Mouse (Mus musculus) midbrain, embryonic 16.5 days (tissue): ENCODE measurements around the gene Nmnat2. TPM values are rescaled to one million over a fixed set of nuclear protein-coding genes. Genes with fewer than 3 reads are reported as not detected.

Source experiments
- ATAC-seq: fragments of 200-750 bp; cut with Nextera tagmentation; 2 replicates; pipeline ENCODE4 v1.8.0; 2017; ENCODE audit warnings: moderate TSS enrichment
- H3K27ac ChIP-seq: fragments of 300-500 bp; sonication (generic); 2 replicates; pipeline ENCODE4 v1.5.1; 2014; ENCODE audit warnings: mild to moderate bottlenecking, low read length, mixed read lengths
- H3K27me3 ChIP-seq: fragments of 300-500 bp; sonication (generic); 2 replicates; pipeline ENCODE4 v1.6.1; 2014; ENCODE audit warnings: low read depth, low read length, mixed read lengths; ENCODE audit not compliant: control insufficient read depth, insufficient read depth
- H3K36me3 ChIP-seq: fragments of 300-500 bp; sonication (generic); 2 replicates; pipeline ENCODE4 v1.6.1; 2014; ENCODE audit warnings: mild to moderate bottlenecking, low read length, moderate library complexity, mixed read lengths; ENCODE audit not compliant: control insufficient read depth, insufficient read depth
- H3K4me1 ChIP-seq: fragments of 300-500 bp; sonication (generic); 2 replicates; pipeline ENCODE4 v1.6.1; 2014; ENCODE audit warnings: mild to moderate bottlenecking, low read length, mixed read lengths; ENCODE audit not compliant: control insufficient read depth, insufficient read depth
- H3K4me2 ChIP-seq: fragments of 300-500 bp; sonication (generic); 2 replicates; pipeline ENCODE4 v1.6.1; 2014; ENCODE audit warnings: mild to moderate bottlenecking, low read length, mixed read lengths
- H3K4me3 ChIP-seq: fragments of 300-500 bp; sonication (generic); 2 replicates; pipeline ENCODE4 v1.5.1; 2014; ENCODE audit warnings: low read depth, mild to moderate bottlenecking, low read length, moderate library complexity, mixed read lengths
- H3K9ac ChIP-seq: fragments of 300-500 bp; sonication (generic); 2 replicates; pipeline ENCODE4 v1.6.1; 2014; ENCODE audit warnings: low read depth, low read length, mixed read lengths
- H3K9me3 ChIP-seq: fragments of 300-500 bp; sonication (generic); replicated peaks from 2 replicates; pipeline ENCODE4 v1.6.1; 2014; ENCODE audit warnings: mild to moderate bottlenecking, low read length, mixed read lengths; ENCODE audit not compliant: control insufficient read depth, poor library complexity, severe bottlenecking
- WGBS: fragments of 180-500 bp; shearing (Covaris S2); extraction: QIAGEN DNeasy Blood & Tissue Kit; methylation state at CpG from one replicate; pipeline ENCODE4 v1.1.7; 2014; 5-methylcytosine and 5-hydroxymethylcytosine counted together
- polyA plus RNA-seq: library from polyadenylated mRNA; unstranded; fragments of >200 nt; fragmentation: Nextera tagmentation; extraction: Ambion mirVana; gene quantifications from 2 replicates; pipeline ENCODE4 v1.2.1, GENCODE M21; 2015

Gene Nmnat2
- polyA plus RNA-seq, 1 experiment from 2014 or later = 92.9 TPM

DNA sequence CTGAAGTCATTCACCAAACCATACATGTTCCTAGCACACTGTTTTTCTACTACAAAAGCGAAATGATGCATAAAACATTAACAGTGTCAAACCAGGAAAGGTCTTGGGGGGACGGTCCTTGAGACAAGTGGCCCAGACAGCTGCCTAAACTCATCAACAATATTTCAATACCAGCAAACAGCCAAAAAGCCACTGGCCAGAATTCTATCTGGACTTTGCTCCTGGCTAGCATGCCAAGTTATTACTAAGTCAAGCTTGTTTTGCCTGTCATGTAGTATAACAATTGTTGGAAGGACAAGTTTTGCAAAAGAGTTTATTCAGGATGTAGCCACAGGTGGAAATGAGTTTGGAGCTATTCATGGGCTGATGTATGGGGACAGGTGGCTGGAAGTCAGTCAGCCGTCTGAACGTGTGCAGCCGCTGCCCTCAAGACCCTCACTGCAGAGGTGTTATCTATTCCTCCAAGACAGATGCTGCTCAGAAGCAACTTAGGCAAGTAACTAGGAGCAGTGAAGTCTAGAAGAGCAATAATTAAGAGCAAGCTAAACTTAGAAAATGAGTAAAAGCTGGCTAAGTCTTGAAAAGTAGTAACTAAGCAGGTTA, 202.3 kb downstream of the Nmnat2 start:
- no peaks in the 10 kb centered on the region for H3K9me3 ChIP-seq
- no peak overlapping the region for H3K4me3 ChIP-seq
- H3K36me3 ChIP-seq = no peaks in the 10 kb centered on the region
- H3K4me1 ChIP-seq = no peaks in the 10 kb centered on the region
- H3K27me3 ChIP-seq = no peaks in the 10 kb centered on the region
- 87% methylated on average over 5 of the region's 5 CpGs for WGBS
- no peak for ATAC-seq
- no peak overlapping the region for H3K27ac ChIP-seq
- no peak overlapping the region for H3K9ac ChIP-seq
- no peak overlapping the region for H3K4me2 ChIP-seq

DNA sequence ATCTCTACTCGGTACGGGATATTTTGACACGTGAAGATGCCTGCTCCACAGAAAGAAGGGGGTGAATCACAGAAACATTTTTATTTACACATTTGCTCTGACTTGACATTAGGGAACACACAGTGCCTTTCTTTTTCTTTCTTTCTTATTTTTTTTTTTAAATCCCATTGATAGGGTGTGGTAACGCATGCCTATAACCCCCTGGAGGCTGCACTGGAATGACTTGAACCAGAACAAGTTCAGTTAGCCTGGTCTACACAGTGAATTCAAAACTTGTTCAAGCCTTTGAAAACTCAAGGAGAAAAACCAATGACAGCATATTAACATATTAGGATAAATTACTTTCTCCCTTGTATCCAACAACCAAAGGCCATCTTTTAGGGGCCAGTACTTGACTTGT, 204.3 kb downstream of the Nmnat2 start:
- H3K36me3 ChIP-seq = no peaks in the 10 kb centered on the region

DNA sequence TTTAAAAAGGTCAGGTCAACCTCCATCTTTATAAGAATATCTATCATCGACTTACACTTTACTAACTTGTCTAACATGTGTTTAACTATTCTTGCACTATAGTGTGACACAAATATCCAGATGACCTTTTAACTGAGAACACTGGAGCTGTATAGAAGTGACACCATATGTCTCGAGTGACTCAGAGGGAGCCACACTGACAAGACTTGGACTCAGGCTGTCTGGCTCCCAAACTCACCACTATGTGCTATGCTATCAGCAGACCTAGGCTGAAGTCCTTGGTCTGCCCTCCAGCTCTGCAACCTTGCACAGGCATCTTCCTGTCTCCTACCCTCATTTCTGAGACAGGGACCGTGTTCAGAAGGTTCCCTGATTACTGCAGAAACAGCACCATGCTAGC, 209.0 kb downstream of the Nmnat2 start:
- H3K4me2 ChIP-seq = no peak overlapping the region
- H3K4me1 ChIP-seq = no peaks in the 10 kb centered on the region
- no peak overlapping the region for H3K4me3 ChIP-seq
- ATAC-seq = no peak
- 82% methylated on average over 3 of the region's 3 CpGs for WGBS
- no peaks in the 10 kb centered on the region for H3K9me3 ChIP-seq
- no peak overlapping the region for H3K27ac ChIP-seq
- no peaks in the 10 kb centered on the region for H3K27me3 ChIP-seq
- no peak overlapping the region for H3K9ac ChIP-seq
- H3K36me3 ChIP-seq = no peaks in the 10 kb centered on the region

More for the DNA sequence above, 204.3 kb downstream of the Nmnat2 start:
- Histone ChIP-seq H3K4me3 (no peak overlapping the region), H3K4me1 (no peaks in the 10 kb centered on the region), H3K27me3 (no peaks in the 10 kb centered on the region), H3K27ac (no peak overlapping the region), H3K9me3 (no peaks in the 10 kb centered on the region), H3K4me2 (no peak overlapping the region), H3K9ac (no peak overlapping the region)
- WGBS = 87% methylated on average over 4 of the region's 4 CpGs
- ATAC-seq = no peak

DNA sequence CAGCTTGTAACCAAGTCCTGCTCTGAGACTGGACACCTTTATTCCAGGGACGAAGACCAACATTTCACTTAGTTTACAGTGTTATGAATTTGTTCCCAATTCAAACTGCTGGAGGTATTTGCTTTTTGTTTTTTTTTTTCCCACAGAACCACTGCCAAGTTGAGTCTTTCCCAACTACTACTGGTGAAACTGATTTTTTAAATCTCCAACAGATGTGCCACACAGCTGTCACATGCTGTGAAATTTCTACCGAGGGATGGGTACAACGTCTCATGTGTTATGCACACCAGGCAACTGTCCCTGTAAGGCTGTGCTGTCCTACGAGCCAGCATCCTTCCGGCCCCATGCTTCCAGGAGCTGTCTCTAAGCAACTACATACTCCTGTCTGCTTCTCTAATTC, 213.5 kb downstream of the Nmnat2 start:
- Histone ChIP-seq H3K4me3 (no peak overlapping the region), H3K27me3 (no peaks in the 10 kb centered on the region), H3K4me2 (no peak overlapping the region), H3K9me3 (no peaks in the 10 kb centered on the region), H3K36me3 (no peaks in the 10 kb centered on the region), H3K4me1 (no peaks in the 10 kb centered on the region), H3K27ac (no peak overlapping the region), H3K9ac (no peak overlapping the region)
- 85% methylated on average over 5 of the region's 5 CpGs for WGBS
- no peak for ATAC-seq

Other genes starting within 250 kb of the Nmnat2 start
- not detected in 2 replicates for gene Apobec4, start 204.4 kb upstream of the Nmnat2 start, polyA plus RNA-seq
- gene Rgl1, start 188.6 kb upstream of the Nmnat2 start, polyA plus RNA-seq = 13.3 and 13.9 TPM in 2 replicates
- 380 and 393 TPM in 2 replicates for gene Arpc5, start 188.5 kb upstream of the Nmnat2 start, polyA plus RNA-seq
- 1.9 and 2.3 TPM in 2 replicates for gene Ncf2, start 154.8 kb upstream of the Nmnat2 start, polyA plus RNA-seq
- 32.1 and 33.9 TPM in 2 replicates for gene Smg7, start 52.3 kb upstream of the Nmnat2 start, polyA plus RNA-seq
- gene Lamc2, start 231.5 kb downstream of the Nmnat2 start, polyA plus RNA-seq = 2.4 and 2.9 TPM in 2 replicates